Mouse (Mus musculus) granulocyte monocyte progenitor cell, adult 5-6 weeks (primary cell): ENCODE data around the gene Sertad3. TPM values are rescaled to one million over a fixed set of nuclear protein-coding genes. Genes with fewer than 3 reads are reported as not detected.

Experiments used
- ATAC-seq: replicated peaks from 2 replicates; pipeline ENCODE4 v1.8.0; 2016; ENCODE audit warnings: mild to moderate bottlenecking, moderate TSS enrichment, inconsistent platforms; ENCODE audit not compliant: poor library complexity, severe bottlenecking
- total RNA-seq, 2 experiments: library from RNA; stranded (forward) in 1 of 2; stranded (reverse) in 1 of 2; fragments of 200-712, 200-1000 nt in 1 of 2; fragments of >200 nt in 1 of 2; fragmentation: Nextera tagmentation in 1 of 2; gene quantifications; 2 replicates each; pipeline ENCODE4 v1.2.3; 2014 to 2017

The Sertad3 gene
- total RNA-seq (2014; fragmentation: Nextera tagmentation): 4.6 and 5.3 TPM in 2 replicates
- total RNA-seq (2017): 5.1 and 7.9 TPM in 2 replicates

GRCm38 (mm10) chr7:27473156-27473834, at the start of gene Sertad3:
TSS of gene Sertad3 (plus strand) at chr7:27473768.
- ATAC-seq: peak; percentile 71

- no peak for ATAC-seq
Observed at GRCm38 (mm10) chr7:27427387-27427786, 46.2 kb upstream of the Sertad3 start.

GRCm38 (mm10) chr7:27428002-27428401, 45.6 kb upstream of the Sertad3 start:
- no peak for ATAC-seq

DNA sequence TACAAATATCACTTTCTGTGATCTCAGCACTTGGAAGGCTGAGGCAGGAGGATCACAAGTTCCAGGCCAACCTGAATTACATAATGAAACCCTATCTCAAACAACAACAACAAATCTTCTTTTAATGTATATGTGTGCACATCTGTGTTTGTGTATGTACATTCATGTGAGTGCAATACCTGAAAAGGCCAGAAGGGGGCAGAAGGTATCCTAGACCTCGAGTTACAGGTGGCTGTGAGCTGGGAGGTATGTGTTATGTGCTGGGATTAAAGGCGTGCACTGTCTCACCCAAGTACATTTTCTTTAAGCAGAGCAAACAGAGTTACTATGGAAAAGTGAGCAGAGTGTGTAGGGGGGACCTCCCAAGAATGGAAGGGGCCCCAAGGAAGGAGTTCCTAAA, 44.4 kb upstream of the Sertad3 start:
- no peak for ATAC-seq

DNA sequence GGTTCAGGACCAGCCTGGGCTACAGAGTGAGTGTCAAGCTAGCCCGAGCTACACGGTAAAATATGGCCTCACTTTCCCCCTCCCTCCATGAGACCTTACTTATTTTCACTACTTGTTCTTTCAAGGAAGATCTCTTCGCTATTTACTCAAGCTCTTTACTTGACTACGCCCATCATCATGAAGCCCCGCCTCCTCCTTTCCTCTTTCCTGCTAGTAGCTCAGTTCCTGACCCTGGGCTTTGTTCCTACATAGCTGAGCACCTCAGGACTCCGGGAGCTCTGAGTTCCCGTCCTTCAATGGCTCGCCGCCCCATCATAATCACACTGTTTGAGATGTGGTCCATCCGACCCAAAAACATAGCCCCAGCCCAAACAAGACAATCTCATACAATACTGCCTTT, 40.2 kb upstream of the Sertad3 start:
- ATAC-seq: peak; percentile 34; the same call in 1 of the 2 replicates

GRCm38 (mm10) chr7:27433794-27434193, 39.8 kb upstream of the Sertad3 start:
- ATAC-seq: peak; percentile 51

DNA sequence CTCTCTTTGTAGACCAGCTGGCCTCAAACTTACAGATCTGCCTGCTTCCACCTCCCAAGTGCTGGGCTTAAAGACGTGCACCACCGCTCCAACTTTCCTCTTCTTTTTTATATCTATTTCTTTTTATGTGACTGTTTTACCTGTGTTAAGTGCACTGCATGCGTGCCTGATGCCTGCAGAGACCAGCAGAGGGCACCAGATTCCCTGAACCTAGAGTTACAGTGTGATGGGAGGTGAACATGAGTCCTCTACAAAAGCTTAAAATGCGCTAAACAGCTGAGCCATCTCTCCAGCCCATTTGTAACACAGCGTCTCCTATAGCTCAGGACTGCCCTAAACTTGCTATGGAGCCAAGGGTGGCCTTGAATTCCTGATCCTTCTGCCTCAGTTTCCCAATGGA, 36.0 kb upstream of the Sertad3 start:
- peak; percentile 60; the same call in 1 of the 2 replicates for ATAC-seq

DNA sequence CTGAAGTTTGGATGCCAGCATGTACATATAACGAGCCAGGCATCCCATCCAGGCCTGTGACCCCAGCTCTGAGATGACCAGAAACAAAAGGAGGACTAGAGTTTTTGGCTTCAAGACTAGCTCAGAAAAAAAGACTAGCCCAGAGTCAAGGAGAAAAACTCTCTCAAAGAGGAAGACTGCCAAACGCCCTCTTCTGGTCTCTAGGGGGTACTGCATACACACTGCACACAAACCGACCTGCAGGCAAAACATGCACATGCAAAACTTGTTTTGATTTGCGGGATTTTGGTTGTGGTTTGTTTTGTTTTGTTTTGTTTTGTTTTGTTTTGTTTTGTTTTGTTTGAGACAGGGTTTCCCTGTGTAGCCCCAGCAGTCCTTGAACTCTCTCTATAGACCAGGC, 33.6 kb upstream of the Sertad3 start:
- no peak for ATAC-seq

GRCm38 (mm10) chr7:27446051-27446450, 27.5 kb upstream of the Sertad3 start:
- ATAC-seq: no peak

DNA sequence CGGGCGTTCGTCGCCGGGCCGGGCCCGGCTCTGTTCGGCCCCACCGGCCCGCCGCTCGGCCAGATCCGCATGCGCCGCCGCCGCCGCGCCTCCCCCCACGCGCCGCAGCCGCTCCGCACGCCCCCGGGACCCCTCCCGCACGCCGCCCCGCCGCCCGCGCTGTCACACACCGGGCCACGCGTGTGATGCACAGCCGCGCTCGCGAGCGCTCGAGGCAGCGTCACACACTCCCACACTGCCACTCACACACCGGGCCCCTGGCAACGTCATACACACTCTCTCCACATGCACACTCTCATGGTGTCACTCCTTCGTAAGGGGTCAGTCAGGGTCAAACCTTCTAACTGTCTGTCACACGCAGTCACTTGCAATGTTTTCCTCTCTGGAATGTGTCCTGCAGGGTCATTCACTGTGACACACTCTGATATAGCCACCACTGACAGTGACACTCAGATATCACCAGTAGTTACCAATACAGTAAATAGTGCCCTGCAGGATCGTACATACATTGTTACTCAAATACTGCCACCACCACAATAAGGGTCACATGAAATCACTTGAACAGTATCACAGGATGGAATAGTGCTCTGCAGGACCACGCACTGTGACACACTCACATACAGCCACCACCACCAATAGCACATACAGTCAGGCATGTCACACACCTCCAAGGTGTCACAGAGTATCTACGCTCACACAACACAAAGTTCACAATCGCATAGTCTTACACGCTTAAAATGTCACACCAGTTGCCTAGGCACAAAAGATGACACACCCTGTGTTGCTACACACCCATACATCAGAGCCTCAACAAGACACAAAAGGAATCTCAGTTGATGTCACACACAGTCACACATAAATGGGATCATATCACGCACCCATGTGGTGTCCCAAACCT, 26.8 kb upstream of the Sertad3 start:
- ATAC-seq: peak; percentile 18

DNA sequence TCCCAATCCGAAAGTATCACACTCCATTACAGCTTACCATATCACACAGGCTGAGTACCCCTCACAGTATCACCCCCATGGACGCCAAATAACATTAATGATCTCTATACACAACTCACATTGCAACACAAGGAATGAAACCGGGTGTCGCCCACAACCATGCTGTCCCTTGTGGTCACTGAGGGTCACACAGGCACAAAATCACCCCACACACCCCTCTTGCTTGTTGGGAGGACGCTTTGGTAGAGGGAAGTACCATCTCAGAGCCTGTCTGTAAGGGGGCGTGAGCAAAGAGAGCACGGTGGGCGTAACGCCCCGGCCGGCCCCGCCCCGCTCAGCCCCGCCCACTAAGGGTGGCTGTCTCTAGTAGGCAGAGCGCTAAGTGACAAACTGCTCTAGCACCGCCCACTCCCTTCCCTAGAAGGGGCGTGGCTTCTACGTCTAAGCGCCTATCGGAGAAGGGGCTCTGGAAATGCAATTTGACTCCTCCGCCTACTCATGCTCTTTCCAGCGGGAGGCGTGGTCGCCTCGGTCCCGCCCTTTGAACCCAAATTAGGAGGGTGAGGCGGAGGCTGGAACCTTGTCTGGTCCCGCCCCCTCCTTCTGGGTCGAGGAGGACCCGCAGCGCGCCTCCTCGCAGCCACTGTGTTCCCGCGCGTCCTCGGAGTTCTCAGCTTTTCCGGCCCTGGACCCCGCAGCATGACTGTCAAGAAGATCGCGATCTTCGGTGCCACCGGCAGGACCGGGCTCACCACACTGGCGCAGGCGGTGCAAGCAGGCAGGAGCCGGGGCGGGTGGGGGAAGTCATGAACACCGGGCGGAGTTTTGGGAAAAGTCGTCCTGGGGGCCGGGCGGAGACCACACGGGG, 25.9 kb upstream of the Sertad3 start, which contains the start of the genes Sptbn4 and Blvrb:
Gene Sptbn4, minus strand, starts transcription at position 268 of the 868 bp plus-strand sequence.
Gene Blvrb, plus strand, starts transcription at position 560 of the 868 bp plus-strand sequence.
- ATAC-seq: peak; percentile 76

- ATAC-seq: no peak
Observed at GRCm38 (mm10) chr7:27448421-27449206, 25.0 kb upstream of the Sertad3 start.

DNA sequence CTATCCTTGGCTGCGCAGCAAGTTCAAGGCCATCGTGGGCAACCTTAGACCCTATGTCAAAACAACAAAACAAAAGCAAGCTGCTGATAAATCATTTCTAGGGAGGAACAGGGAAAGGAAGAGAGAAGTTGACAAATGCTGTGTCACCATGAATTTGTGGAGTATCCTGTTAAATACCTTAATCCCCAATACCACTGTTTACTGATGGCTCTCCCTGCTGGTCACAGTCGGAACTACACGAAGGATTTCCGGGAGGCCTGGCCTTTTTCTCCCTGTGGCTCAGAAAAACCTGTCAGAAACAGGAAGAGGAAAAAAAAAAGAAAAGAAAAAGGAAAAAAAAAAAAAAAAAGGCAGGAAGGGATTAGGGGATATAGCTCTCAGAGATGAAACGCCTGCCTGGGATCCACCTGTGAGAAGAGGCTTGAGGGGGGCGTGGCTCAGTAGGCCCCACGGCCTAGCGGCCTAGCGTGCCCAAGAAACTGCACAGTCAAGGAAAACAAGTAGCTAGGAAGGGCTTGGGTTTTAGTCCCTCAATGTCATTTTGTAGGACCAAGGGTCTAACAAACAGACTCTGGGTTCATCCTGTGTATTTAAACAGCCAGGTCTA, 24.2 kb upstream of the Sertad3 start:
- peak; percentile 13; the same call in 1 of the 2 replicates for ATAC-seq

DNA sequence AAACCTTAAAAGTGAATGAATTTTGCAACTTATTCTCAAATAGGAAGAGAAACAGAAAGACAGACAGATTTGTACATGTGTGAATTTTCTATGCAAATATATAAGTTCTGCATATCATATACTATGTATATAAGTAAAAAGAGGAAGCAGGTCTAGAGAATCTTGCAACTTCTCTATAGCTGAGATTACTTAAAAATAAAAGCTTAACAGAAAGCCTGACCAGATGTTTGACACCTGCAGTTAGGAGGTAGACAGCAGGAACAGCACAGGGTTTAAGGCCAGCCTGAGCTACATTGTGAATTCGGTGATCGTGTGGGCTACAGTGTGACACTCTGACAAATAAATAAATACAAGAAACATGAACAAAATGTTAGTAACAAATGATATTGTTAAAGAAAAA, 22.2 kb upstream of the Sertad3 start:
- ATAC-seq: peak; percentile 19

- ATAC-seq: no peak
Observed at GRCm38 (mm10) chr7:27452206-27452770, 21.3 kb upstream of the Sertad3 start.

DNA sequence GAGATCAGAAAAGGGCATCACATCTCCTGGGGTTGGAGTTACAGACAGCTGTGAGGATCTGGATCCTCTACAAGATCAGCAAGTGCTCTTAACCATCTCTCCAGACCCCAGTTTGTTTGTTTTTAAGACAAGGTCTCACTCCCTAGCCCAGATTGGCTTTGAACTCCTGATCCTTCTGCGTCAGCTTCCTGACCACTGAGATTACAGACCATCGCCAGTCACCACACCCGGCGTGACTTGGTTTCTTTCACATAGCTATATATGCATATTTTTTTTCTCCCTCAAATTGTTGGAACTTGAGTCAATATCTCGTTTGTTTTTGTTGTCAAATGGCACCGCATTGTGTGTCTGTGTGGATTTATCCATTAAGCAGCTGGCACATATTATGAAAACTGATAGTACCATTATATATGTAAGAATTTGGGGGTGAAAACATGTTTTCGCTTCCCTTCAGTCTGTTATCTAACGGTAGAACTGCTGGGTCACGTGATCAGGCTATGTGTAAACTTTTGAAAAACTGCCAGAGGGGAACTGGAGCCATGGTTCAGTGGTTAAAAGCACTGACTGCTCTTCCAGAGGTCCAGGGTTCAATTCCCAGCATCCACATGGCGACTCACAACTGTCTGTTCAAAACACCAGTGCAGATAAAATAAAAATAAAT, 19.0 kb upstream of the Sertad3 start:
- peak; percentile 30 for ATAC-seq

GRCm38 (mm10) chr7:27455273-27455672, 18.3 kb upstream of the Sertad3 start:
- no peak for ATAC-seq

DNA sequence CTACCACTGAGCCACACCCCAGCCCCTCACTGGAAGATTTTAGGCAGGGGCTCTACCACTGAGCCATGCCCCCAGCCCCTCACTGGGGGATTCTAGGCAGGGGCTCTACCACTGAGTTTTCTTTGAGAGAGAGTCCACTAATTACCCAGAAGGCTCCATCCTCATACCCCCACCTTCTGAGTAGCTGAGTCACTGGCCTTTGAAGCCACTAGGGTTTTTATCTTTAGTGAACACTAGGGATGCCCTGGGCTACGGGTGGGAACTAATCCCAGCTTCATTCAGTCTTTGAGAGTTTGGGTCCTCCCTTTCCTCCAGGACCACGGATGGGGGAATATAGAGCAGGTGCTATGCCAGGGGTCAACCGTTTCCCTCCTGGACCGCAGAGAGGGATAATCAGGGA, 15.0 kb upstream of the Sertad3 start:
- no peak for ATAC-seq
